Mouse (Mus musculus) intestine, embryonic 14.5 days (tissue): Measurements from ENCODE around the gene Suv39h1. TPM values are rescaled to one million over a fixed set of nuclear protein-coding genes. Genes with fewer than 3 reads are reported as not detected.
A peak's percentile ranks its signal among the peaks of the same experiment; 100 is the strongest.
"Not testable (repeated sequence)": the region's sequence is repeated elsewhere in the genome, so short reads cannot be mapped to it uniquely, and the experiment has no call there.

Source experiments
- ATAC-seq: fragments of 200-750 bp; cut with Nextera tagmentation; replicated peaks from 2 replicates; pipeline ENCODE4 v1.8.0; 2017; ENCODE audit warnings: low read depth, moderate number of reproducible peaks, moderate TSS enrichment, moderate library complexity; ENCODE audit not compliant: low FRiP score, low TSS enrichment
- DNase-seq: peaks from one replicate; pipeline ENCODE4 v3.0.0-alpha.2; 2018; ENCODE audit warnings: low spot score
- H3K27ac ChIP-seq: fragments of 300-500 bp; sonication (generic); 2 replicates; pipeline ENCODE4 v1.5.1; 2014; ENCODE audit warnings: low read depth, mild to moderate bottlenecking, control low read depth
- H3K27me3 ChIP-seq: fragments of 300-500 bp; sonication (generic); replicated peaks from 2 replicates; pipeline ENCODE4 v1.6.1; 2014; ENCODE audit warnings: low read length, control low read depth; ENCODE audit not compliant: control insufficient read depth, insufficient read depth
- H3K36me3 ChIP-seq: fragments of 300-500 bp; sonication (generic); 2 replicates; pipeline ENCODE4 v1.6.1; 2014; ENCODE audit warnings: low read length, control low read depth; ENCODE audit not compliant: control insufficient read depth, insufficient read depth
- H3K4me1 ChIP-seq: fragments of 300-500 bp; sonication (generic); replicated peaks from 2 replicates; pipeline ENCODE4 v1.6.1; 2014; ENCODE audit warnings: low read length, control low read depth, mixed read lengths; ENCODE audit not compliant: control insufficient read depth, insufficient read depth
- H3K4me2 ChIP-seq: fragments of 300-500 bp; sonication (generic); 2 replicates; pipeline ENCODE4 v1.6.1; 2014; ENCODE audit warnings: low read length
- H3K4me3 ChIP-seq: fragments of 300-500 bp; sonication (generic); 2 replicates; pipeline ENCODE4 v1.5.1; 2014; ENCODE audit warnings: low read depth, low read length, control low read depth, mixed read lengths
- H3K9ac ChIP-seq: fragments of 300-500 bp; sonication (generic); 2 replicates; pipeline ENCODE4 v1.6.1; 2014; ENCODE audit warnings: mild to moderate bottlenecking, low read length
- H3K9me3 ChIP-seq: fragments of 300-500 bp; sonication (generic); 2 replicates; pipeline ENCODE4 v1.6.1; 2016; ENCODE audit warnings: low read length, control low read depth; ENCODE audit not compliant: control insufficient read depth
- WGBS: fragments of 180-500 bp; shearing (Covaris S2); extraction: QIAGEN DNeasy Blood & Tissue Kit; methylation state at CpG from one replicate; pipeline ENCODE4 v1.1.7; 2014; 5-methylcytosine and 5-hydroxymethylcytosine counted together
- polyA plus RNA-seq: library from polyadenylated mRNA; unstranded; fragments of >200 nt; fragmentation: Nextera tagmentation; extraction: Ambion mirVana; gene quantifications from 2 replicates; pipeline ENCODE4 v1.2.1, GENCODE M21; 2014

The Suv39h1 gene
- polyA plus RNA-seq, 1 experiment from 2014 or later, result 59.7 TPM

DNA sequence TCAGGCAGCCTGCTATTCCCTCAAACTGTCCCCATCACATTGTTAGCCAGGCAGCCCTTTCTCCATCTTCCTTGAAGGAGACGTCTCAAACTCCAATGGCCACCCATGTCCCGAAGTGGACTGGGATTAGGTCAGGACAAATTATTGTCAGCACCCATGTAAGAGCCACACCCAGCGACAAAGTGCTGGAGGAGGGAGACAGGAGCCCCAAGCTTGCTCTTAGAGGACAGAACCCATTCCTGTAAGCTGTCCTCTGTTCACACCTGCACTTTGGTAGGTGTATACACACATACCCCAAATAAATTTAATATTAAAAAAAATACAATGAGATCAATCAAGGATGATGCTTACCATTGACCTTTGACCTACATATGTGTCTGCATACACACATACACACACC lies 544 bp upstream of the Suv39h1 start:
- H3K27ac ChIP-seq, result no peak overlapping the region
- H3K4me1 ChIP-seq, result no peaks in the 10 kb centered on the region; the same call in 1 of the 2 replicates
- peak overlapping the region; percentile 22; the same call in 1 of the 2 replicates for H3K9ac ChIP-seq
- 31% methylated on average over 3 of the region's 3 CpGs for WGBS
- H3K36me3 ChIP-seq, result peaks cover 8% of the 10 kb centered on the region
- ATAC-seq, result no peak
- H3K9me3 ChIP-seq, result no peaks in the 10 kb centered on the region
- no peak for DNase-seq
- H3K27me3 ChIP-seq, result no peaks in the 10 kb centered on the region
- peak overlapping the region; percentile 51 for H3K4me2 ChIP-seq
- H3K4me3 ChIP-seq, result peak overlapping the region; percentile 38

DNA sequence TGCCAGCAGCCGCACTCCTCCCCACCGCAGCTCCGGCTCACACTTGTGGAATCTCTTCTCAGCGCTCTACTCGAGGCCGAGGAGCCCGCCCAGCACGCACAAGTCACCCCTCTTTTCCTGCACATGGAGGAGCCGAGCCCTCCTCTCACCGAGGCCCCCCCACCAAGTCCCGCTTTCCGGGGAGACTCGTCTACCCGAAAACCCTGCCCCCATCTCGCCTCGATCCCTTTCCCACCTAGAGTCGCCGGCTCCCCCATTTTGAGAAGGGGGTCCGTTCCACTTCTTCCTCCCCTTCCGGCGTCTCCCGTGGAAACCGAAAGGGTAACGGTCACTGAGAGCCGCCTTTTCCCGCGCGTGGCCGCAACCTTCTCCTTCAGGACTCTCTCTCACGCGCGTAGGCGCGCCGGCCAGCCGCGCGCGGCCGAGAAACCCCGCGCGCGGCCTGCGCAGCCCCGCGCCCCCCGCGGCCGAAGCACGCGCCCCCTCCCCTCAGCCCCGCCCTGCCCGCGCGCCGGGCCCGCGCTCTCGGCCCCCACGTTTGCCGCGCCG lies 605 bp downstream of the Suv39h1 start:
- H3K27me3 ChIP-seq, result no peaks in the 10 kb centered on the region
- H3K9ac ChIP-seq, result peak overlapping the region; percentile 66
- H3K36me3 ChIP-seq, result peaks cover 17% of the 10 kb centered on the region
- ATAC-seq (peak; percentile 37), DNase-seq (peak; percentile 75)
- no peaks in the 10 kb centered on the region for H3K9me3 ChIP-seq
- H3K4me2 ChIP-seq, result peak overlapping the region; percentile 51
- no peaks in the 10 kb centered on the region; the same call in 1 of the 2 replicates for H3K4me1 ChIP-seq
- peak overlapping the region; percentile 57 for H3K4me3 ChIP-seq
- 9% methylated on average over 40 of the region's 64 CpGs for WGBS
- peak overlapping the region; percentile 84 for H3K27ac ChIP-seq

DNA sequence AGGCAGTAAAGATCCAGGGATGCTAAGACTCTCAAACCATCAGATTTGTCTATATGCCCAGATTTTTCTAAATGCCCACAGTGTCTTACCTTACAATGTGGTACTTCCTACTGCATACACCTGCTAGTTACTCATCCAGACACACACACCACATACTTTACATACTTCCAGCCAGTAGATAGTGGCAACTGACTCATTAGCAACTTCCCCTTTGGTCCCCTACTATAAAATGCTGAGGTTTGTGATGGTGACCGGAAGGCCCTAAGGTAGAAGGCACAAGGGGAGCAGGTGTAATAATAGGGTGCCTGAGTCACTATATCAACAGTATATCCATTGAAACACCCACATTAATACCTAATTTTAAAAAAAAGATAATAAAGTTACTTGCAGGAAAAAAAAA lies 5.4 kb downstream of the Suv39h1 start:
- H3K36me3 ChIP-seq, result peaks cover 52% of the 10 kb centered on the region
- H3K27ac ChIP-seq, result no peak overlapping the region
- no peaks in the 10 kb centered on the region; the same call in 1 of the 2 replicates for H3K4me1 ChIP-seq
- H3K9ac ChIP-seq, result no peak overlapping the region
- no peak overlapping the region for H3K4me2 ChIP-seq
- no peaks in the 10 kb centered on the region for H3K9me3 ChIP-seq
- no peaks in the 10 kb centered on the region for H3K27me3 ChIP-seq
- 91% methylated on average over 1 of the region's 1 CpGs for WGBS
- H3K4me3 ChIP-seq, result no peak overlapping the region
- ATAC-seq (no peak), DNase-seq (no peak)

DNA sequence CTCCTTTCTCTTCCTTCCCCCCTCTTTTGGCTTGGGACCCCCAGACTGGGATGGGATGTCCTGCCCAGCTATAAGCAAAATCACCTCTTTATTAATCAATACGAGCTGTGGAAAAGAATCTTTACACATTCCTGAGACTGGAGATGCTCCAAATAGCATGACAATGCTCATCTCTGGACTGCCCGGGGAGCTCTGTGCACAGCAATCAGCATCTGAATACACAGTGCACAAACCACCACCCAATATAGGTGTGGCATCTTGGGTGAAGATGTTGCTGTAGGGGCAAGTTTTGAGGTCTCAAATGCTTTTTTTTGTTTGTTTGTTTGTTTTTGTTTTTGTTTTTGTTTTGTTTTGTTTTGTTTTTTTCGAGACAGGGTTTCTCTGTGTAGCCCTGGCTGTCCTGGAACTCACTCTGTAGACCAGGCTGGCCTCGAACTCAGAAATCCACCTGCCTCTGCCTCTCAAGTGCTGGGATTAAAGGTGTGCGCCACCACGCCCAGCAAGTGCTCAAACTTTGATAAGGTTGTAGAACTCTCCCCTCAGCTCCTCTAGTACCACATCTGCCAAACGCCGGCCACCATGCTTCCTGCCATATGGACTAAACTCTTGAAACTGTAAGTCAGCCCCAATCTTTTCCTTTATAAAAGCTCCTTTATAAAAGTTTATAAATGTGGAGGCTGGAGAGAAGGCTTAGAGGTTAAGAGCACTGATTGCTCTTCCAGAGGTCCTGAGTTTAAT lies 23.3 kb downstream of the Suv39h1 start:
- ATAC-seq, H3K27ac ChIP-seq, DNase-seq, H3K4me3 ChIP-seq, H3K27me3 ChIP-seq, H3K4me1 ChIP-seq, H3K36me3 ChIP-seq, H3K9ac ChIP-seq, H3K9me3 ChIP-seq, H3K4me2 ChIP-seq: not testable (repeated sequence)
- 83% methylated on average over 7 of the region's 8 CpGs for WGBS

DNA sequence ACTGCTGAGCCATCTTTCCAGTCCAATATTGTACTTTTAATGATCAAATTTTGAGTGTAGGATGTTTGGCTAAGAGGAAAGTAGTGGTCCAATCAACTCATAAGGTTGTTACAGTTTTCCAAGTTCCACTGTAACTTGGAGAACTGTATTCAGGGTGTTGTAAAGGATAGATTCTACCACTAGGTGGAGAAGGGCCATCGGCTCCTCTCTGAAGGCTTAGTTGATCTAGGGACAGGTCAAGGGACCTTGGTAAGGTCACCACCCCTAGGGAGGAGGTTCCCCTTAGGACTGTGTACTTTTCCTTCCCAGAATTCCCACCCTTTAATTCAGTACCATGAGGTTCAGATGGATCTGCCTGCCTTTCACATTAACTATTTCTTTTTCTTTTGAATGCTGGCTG lies 41.6 kb downstream of the Suv39h1 start:
- Histone ChIP-seq H3K36me3 (no peaks in the 10 kb centered on the region), H3K4me2 (no peak overlapping the region), H3K4me3 (no peak overlapping the region), H3K27me3 (no peaks in the 10 kb centered on the region), H3K9me3 (no peaks in the 10 kb centered on the region), H3K9ac (no peak overlapping the region), H3K27ac (no peak overlapping the region), H3K4me1 (no peaks in the 10 kb centered on the region)
- WGBS, result 63% methylated on average over 1 of the region's 1 CpGs
- no peak for DNase-seq
- no peak for ATAC-seq

DNA sequence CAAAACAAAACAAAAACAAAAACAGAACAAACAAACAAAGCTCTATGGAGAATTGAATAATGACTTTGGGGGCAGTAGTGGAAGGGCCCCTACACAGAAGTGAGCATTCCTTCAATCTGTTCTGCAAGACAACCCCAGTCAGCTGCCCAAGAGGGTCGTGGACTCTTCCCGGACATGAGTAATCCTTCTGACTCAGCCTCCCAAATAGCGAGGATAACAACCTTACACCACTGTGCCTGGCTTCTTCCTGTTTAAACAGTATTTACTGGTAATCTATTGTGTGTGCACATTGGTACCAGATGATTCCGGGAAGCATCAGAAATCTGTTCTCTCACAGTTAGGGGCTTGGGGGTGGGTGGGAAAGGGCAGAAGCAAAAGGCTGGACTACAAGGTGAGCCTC lies 47.7 kb downstream of the Suv39h1 start:
- H3K36me3 ChIP-seq, result no peaks in the 10 kb centered on the region
- H3K27ac ChIP-seq, result no peak overlapping the region
- no peak overlapping the region for H3K4me3 ChIP-seq
- H3K9me3 ChIP-seq, result no peaks in the 10 kb centered on the region
- no peak overlapping the region for H3K4me2 ChIP-seq
- WGBS, result 67% methylated on average over 4 of the region's 4 CpGs
- ATAC-seq, result no peak
- H3K9ac ChIP-seq, result no peak overlapping the region
- no peak for DNase-seq
- H3K27me3 ChIP-seq, result no peaks in the 10 kb centered on the region
- no peaks in the 10 kb centered on the region for H3K4me1 ChIP-seq

DNA sequence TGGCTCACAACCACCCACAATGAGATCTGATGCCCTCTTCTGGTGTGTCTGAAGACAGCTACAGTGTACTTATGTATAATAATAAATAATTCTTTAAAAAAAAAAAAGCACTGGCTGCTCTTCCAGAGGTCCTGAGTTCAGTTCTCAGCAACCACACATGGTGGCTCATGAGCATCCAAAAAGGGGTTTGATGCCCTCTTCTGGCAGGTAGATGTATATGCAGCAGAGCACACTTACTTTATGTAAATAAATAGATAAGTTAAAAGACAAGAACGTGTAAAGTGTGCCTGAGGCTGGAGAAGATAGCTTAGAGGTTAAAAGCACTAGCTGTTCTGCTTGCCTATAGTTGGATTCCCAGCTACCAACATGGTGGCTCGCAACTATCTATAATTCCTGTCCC lies 49.8 kb downstream of the Suv39h1 start:
- ATAC-seq, result no peak
- Histone ChIP-seq H3K27me3 (no peaks in the 10 kb centered on the region), H3K27ac (no peak overlapping the region)

DNA sequence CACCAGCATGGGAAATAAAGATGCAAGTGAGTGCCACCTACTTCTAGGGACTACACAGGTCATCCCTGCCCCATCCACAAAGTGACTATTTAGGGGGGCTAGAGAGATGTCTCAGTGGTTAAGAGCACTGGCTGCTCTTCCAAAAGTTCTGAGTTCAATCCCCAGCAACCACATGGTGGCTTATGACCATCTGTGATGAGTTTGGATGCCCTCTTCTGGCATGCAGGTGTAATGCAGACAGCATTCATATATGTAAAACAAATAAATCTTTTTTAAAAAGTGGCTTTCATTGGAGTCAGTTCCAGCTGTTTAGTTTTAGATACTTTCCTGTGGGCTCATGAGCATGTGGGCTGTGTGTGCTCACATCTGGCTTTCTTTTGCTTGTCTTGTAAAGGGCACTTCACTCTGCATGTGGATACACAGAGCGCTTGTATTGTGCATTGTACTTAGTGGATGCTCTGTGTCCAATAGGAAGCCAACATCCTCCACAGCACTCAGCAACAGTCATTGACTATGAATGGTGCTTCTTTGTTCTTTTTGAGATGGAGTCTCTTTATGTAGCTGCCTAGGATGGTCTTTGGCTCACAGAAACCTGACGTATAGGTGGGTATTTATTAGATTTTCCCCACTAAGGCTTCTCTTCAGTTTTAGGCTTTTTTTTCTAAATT lies 54.3 kb downstream of the Suv39h1 start:
- DNase-seq, result no peak
- WGBS, result 83% methylated on average over 2 of the region's 2 CpGs

More for the DNA sequence above, 49.8 kb downstream of the Suv39h1 start:
- Histone ChIP-seq H3K36me3 (no peaks in the 10 kb centered on the region), H3K4me1 (no peaks in the 10 kb centered on the region), H3K4me3 (no peak overlapping the region), H3K9ac (no peak overlapping the region), H3K9me3 (no peaks in the 10 kb centered on the region), H3K4me2 (no peak overlapping the region)
- WGBS, result 58% methylated on average over 2 of the region's 2 CpGs
- DNase-seq, result no peak

More for the DNA sequence above, 54.3 kb downstream of the Suv39h1 start:
- no peak overlapping the region for H3K4me3 ChIP-seq
- no peaks in the 10 kb centered on the region for H3K4me1 ChIP-seq
- no peaks in the 10 kb centered on the region for H3K27me3 ChIP-seq
- H3K9me3 ChIP-seq, result no peaks in the 10 kb centered on the region
- H3K9ac ChIP-seq, result no peak overlapping the region
- H3K4me2 ChIP-seq, result no peak overlapping the region
- no peak for ATAC-seq
- H3K27ac ChIP-seq, result no peak overlapping the region
- no peaks in the 10 kb centered on the region for H3K36me3 ChIP-seq
